Mouse (Mus musculus) kidney, embryonic 14.5 days (tissue): ENCODE measurements around the gene Kidins220. TPM values are rescaled to one million over a fixed set of nuclear protein-coding genes. Genes with fewer than 3 reads are reported as not detected.

Experiments used
- ATAC-seq: fragments of 200-750 bp; cut with Nextera tagmentation; 2 replicates; pipeline ENCODE4 v1.8.0; 2017; ENCODE audit warnings: moderate number of reproducible peaks, mild to moderate bottlenecking, moderate TSS enrichment, moderate library complexity; ENCODE audit not compliant: low FRiP score, low TSS enrichment
- H3K27ac ChIP-seq: fragments of 300-500 bp; sonication (generic); 2 replicates; pipeline ENCODE4 v1.5.1; 2014; ENCODE audit warnings: low read depth, mild to moderate bottlenecking, low read length, moderate library complexity, mixed read lengths
- H3K27me3 ChIP-seq: fragments of 300-500 bp; sonication (generic); 2 replicates; pipeline ENCODE4 v1.6.1; 2014; ENCODE audit warnings: mild to moderate bottlenecking, low read length; ENCODE audit not compliant: control insufficient read depth, insufficient read depth
- H3K36me3 ChIP-seq: fragments of 300-500 bp; sonication (generic); 2 replicates; pipeline ENCODE4 v1.6.1; 2014; ENCODE audit warnings: low read length, mixed read lengths; ENCODE audit not compliant: control insufficient read depth, insufficient read depth
- H3K4me1 ChIP-seq: fragments of 300-500 bp; sonication (generic); 2 replicates; pipeline ENCODE4 v1.6.1; 2014; ENCODE audit warnings: low read length, mixed read lengths; ENCODE audit not compliant: control insufficient read depth, insufficient read depth
- H3K4me2 ChIP-seq: fragments of 300-500 bp; sonication (generic); replicated peaks from 2 replicates; pipeline ENCODE4 v1.6.1; 2014; ENCODE audit warnings: low read depth, mild to moderate bottlenecking, low read length
- H3K4me3 ChIP-seq: fragments of 300-500 bp; sonication (generic); 2 replicates; pipeline ENCODE4 v1.5.1; 2014; ENCODE audit warnings: mild to moderate bottlenecking, low read length
- H3K9ac ChIP-seq: fragments of 300-500 bp; sonication (generic); 2 replicates; pipeline ENCODE4 v1.6.1; 2014; ENCODE audit warnings: low read depth, mild to moderate bottlenecking, low read length, moderate library complexity
- H3K9me3 ChIP-seq: fragments of 300-500 bp; sonication (generic); 2 replicates; pipeline ENCODE4 v1.6.1; 2016; ENCODE audit warnings: low read length; ENCODE audit not compliant: control insufficient read depth
- WGBS: fragments of 180-500 bp; shearing (Covaris S2); extraction: QIAGEN DNeasy Blood & Tissue Kit; methylation state at CpG from one replicate; pipeline ENCODE4 v1.1.7; 2014; 5-methylcytosine and 5-hydroxymethylcytosine counted together
- polyA plus RNA-seq: library from polyadenylated mRNA; unstranded; fragments of >200 nt; fragmentation: Nextera tagmentation; extraction: Ambion mirVana; gene quantifications from 2 replicates; pipeline ENCODE4 v1.2.1, GENCODE M21; 2014

The Kidins220 gene
- polyA plus RNA-seq, 1 experiment from 2014 or later: 38.2 TPM

DNA sequence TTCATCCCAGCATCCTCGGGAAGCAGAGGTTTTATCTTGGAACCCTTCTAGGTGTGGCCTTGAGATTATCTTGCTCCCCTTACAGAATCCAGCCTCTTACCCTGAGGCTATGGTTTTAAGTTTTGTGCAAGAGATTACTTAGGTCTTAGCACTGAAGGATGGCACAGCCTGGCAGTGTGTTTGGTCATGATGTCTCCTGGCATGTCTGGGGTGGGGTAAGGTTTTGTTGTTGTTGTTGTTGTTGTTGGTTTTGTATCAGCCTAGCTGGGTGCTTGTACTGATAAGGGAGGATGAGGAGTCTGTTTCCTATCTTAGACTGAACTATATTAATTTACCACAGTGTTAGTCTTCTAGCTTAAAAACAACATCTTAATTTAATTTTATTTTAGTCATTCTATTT, 38.4 kb upstream of the Kidins220 start:
- no peak for ATAC-seq
- Histone ChIP-seq H3K27me3 (no peaks in the 10 kb centered on the region), H3K4me1 (0 out of 2 replicates have a peak, but pooled peaks cover 5% of the 10 kb centered on the region), H3K27ac (no peak overlapping the region), H3K9me3 (no peaks in the 10 kb centered on the region), H3K4me3 (no peak overlapping the region), H3K4me2 (no peak overlapping the region), H3K36me3 (peaks cover 4% of the 10 kb centered on the region; the same call in 1 of the 2 replicates), H3K9ac (no peak overlapping the region)
- WGBS: 80% methylated on average over 1 of the region's 1 CpGs

DNA sequence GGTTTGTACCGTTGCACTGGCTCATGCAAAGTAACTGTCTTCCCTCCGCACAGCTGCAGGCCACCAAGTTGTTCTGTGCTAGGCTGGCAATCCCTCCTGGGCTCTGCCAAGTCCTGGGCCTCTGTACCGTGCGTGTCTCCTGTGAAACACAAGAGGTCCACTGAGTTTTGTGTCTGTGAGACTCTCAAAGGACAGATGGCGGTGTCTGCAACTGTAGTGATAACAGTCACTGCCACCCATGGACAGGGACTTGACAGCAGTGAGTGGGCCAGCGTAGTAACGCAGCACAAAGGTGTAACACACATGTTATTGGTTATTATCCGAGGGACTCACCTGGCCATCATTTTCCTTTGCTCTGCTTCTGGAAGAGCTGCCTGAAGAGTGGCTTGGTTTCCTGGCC, 35.4 kb upstream of the Kidins220 start:
- Histone ChIP-seq H3K27ac (no peak overlapping the region), H3K9ac (no peak overlapping the region), H3K4me2 (no peak overlapping the region), H3K4me3 (no peak overlapping the region), H3K9me3 (no peaks in the 10 kb centered on the region), H3K36me3 (peaks cover 4% of the 10 kb centered on the region; the same call in 1 of the 2 replicates), H3K4me1 (no peaks in the 10 kb centered on the region), H3K27me3 (no peaks in the 10 kb centered on the region)
- no peak for ATAC-seq
- WGBS: 95% methylated on average over 8 of the region's 8 CpGs

DNA sequence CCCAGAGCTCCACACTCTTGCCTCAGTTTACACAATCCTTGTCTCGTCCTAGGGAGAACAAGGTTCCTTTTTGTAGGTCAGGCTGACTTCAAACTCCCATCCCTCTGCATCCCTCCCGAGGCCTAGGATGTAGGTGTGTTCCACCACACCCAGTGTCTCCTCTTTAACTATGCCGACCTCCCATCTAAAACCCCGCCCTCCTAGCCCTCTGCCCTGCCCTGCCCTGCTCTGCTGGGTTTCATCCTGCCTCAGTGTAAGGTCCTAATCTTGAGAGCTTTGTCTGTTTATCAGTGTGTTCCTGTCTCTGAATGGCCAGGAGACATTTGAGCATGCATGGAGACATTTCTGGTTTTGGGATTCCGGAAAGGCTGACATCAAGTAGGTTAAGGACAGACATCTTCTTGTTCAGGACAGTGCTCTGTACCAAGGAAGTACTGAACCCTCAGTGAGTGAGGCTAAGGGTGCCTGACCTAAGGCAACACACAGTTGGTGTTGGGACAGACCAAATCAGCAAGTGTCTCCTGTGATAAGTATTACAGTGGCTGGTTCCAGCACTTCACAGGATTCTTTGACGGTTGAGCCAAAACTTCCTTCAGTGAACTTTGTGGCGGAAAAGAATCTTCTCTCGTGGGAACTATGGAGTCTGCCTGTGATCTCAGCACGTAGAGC, 32.0 kb upstream of the Kidins220 start:
- H3K4me3 ChIP-seq: no peak overlapping the region
- H3K4me1 ChIP-seq: no peaks in the 10 kb centered on the region
- H3K9me3 ChIP-seq: no peaks in the 10 kb centered on the region
- peaks cover 4% of the 10 kb centered on the region; the same call in 1 of the 2 replicates for H3K36me3 ChIP-seq
- no peaks in the 10 kb centered on the region for H3K27me3 ChIP-seq
- no peak for ATAC-seq
- WGBS: 82% methylated on average over 9 of the region's 9 CpGs
- no peak overlapping the region for H3K4me2 ChIP-seq
- no peak overlapping the region for H3K27ac ChIP-seq
- H3K9ac ChIP-seq: no peak overlapping the region

DNA sequence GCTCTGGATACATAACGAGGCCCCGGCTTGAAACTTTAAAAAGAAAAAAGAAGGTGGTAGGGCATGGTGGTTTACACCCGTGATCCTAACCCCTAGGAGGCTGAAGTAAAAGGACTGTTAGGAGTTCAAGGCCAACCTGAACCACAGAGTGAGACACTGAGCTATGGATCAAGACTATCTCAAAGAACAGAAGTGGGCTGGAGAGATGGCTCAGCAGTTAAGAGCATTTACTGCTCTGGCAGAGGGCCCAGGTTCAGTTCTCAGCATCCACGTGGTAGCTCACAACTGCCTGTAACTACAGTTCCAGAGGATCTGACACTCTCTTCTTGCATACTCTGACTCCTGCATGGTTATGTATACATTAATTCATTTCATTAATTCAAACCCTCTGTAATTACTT, 31.3 kb upstream of the Kidins220 start:
- Histone ChIP-seq H3K27me3 (no peaks in the 10 kb centered on the region), H3K36me3 (peaks cover 4% of the 10 kb centered on the region; the same call in 1 of the 2 replicates), H3K9ac (no peak overlapping the region), H3K27ac (no peak overlapping the region), H3K4me2 (no peak overlapping the region), H3K9me3 (no peaks in the 10 kb centered on the region), H3K4me1 (no peaks in the 10 kb centered on the region), H3K4me3 (no peak overlapping the region)
- ATAC-seq: no peak
- 91% methylated on average over 4 of the region's 4 CpGs for WGBS

DNA sequence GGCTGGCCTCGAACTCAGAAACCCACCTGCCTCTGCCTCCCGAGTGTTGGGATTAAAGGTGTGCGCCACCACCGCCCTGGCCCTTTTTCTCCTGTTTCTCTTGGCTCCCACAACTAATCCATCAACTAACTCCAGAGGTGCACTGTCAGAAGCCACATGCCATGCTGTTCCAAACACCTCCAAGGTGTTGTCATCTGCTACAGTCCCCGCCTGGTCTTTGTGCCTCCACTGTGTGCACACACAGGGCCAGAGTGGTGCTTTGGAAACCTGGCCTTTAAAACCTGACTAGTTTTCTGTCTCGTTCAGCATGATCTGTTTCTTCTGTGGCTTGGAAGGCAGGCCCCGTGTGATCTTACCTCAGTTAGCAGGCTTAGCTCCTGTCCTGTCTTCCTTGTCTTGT, 30.1 kb upstream of the Kidins220 start:
- no peak overlapping the region for H3K4me3 ChIP-seq
- H3K27me3 ChIP-seq: no peaks in the 10 kb centered on the region
- H3K27ac ChIP-seq: no peak overlapping the region
- WGBS: 90% methylated on average over 7 of the region's 7 CpGs
- no peak for ATAC-seq
- H3K36me3 ChIP-seq: peaks cover 4% of the 10 kb centered on the region; the same call in 1 of the 2 replicates
- no peak overlapping the region for H3K9ac ChIP-seq
- no peaks in the 10 kb centered on the region for H3K9me3 ChIP-seq
- H3K4me2 ChIP-seq: no peak overlapping the region
- no peaks in the 10 kb centered on the region for H3K4me1 ChIP-seq

DNA sequence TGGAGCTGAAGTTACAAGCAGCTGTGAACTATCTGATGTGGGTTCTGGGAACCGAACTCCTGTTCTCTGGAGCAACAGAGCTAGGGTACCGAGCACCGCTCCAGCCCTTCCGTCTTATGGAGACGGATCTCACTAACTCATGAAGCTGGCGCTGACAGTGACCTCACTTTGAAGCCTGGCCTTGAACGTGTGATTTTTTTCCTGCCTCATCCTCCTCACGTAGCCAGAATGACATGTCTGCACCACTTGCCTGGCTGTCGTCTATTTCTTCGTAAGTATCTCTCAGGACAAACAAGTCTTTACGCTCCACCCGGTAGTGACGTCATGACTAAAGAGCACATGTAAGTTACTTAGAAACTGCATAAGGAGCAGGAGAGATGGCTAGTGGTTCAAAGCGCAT, 27.7 kb upstream of the Kidins220 start:
- Histone ChIP-seq H3K9me3 (no peaks in the 10 kb centered on the region), H3K4me2 (no peak overlapping the region), H3K9ac (no peak overlapping the region), H3K4me1 (no peaks in the 10 kb centered on the region), H3K4me3 (no peak overlapping the region), H3K27ac (no peak overlapping the region), H3K36me3 (peaks cover 12% of the 10 kb centered on the region; the same call in 1 of the 2 replicates), H3K27me3 (no peaks in the 10 kb centered on the region)
- ATAC-seq: no peak
- WGBS: 94% methylated on average over 14 of the region's 14 CpGs

DNA sequence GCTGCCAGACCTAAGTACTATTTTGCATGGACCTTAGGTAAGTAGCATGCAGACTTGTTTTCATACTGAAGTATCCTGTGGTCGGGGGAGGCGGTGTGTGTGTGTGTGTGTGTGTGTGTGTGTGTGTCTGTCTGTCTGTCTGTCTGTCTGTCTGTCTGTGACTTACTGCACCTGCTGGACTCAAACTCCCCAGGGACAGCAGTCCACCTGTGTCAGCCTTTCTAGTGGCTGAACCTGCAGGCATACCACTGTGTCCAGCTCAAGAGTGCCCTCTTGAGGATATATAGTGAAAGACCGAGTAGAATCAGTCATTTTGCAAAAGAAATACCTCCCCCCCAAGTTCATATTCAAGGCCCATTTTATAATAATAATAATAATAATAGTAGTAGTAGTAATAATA, 26.4 kb upstream of the Kidins220 start:
- peaks cover 12% of the 10 kb centered on the region; the same call in 1 of the 2 replicates for H3K36me3 ChIP-seq
- 64% methylated on average over 3 of the region's 3 CpGs for WGBS
- H3K27me3 ChIP-seq: no peaks in the 10 kb centered on the region
- no peaks in the 10 kb centered on the region for H3K9me3 ChIP-seq
- no peak overlapping the region for H3K4me2 ChIP-seq
- no peak overlapping the region for H3K4me3 ChIP-seq
- no peaks in the 10 kb centered on the region for H3K4me1 ChIP-seq
- H3K27ac ChIP-seq: no peak overlapping the region
- H3K9ac ChIP-seq: no peak overlapping the region
- peak; percentile 52; the same call in 1 of the 2 replicates for ATAC-seq

GRCm38 (mm10) chr12:24950376-24951046, 24.2 kb upstream of the Kidins220 start:
- Histone ChIP-seq H3K27ac (no peak overlapping the region), H3K4me2 (no peak overlapping the region), H3K4me3 (no peak overlapping the region), H3K4me1 (no peaks in the 10 kb centered on the region), H3K9ac (no peak overlapping the region), H3K36me3 (peaks cover 12% of the 10 kb centered on the region; the same call in 1 of the 2 replicates), H3K27me3 (no peaks in the 10 kb centered on the region), H3K9me3 (no peaks in the 10 kb centered on the region)
- 93% methylated on average over 7 of the region's 7 CpGs for WGBS
- ATAC-seq: no peak

- Histone ChIP-seq H3K4me1 (no peaks in the 10 kb centered on the region), H3K4me2 (no peak overlapping the region), H3K27me3 (no peaks in the 10 kb centered on the region), H3K36me3 (peaks cover 15% of the 10 kb centered on the region; the same call in 1 of the 2 replicates), H3K9me3 (no peaks in the 10 kb centered on the region), H3K9ac (no peak overlapping the region), H3K27ac (no peak overlapping the region), H3K4me3 (no peak overlapping the region)
- ATAC-seq: peak; percentile 60
- 50% methylated on average over 6 of the region's 6 CpGs for WGBS
These were observed 22.6 kb upstream of the Kidins220 start for GRCm38 (mm10) chr12:24952147-24952546.
